Mouse (Mus musculus) embryonic facial prominence, embryonic 14.5 days (tissue): ENCODE data around the gene Apeh. TPM values are rescaled to one million over a fixed set of nuclear protein-coding genes. Genes with fewer than 3 reads are reported as not detected.
A peak's percentile ranks its signal among the peaks of the same experiment; 100 is the strongest.

ENCODE experiments used
- ATAC-seq: fragments of 200-750 bp; cut with Nextera tagmentation; 2 replicates; pipeline ENCODE4 v1.8.0; 2017; ENCODE audit warnings: low read depth, moderate number of reproducible peaks, moderate TSS enrichment
- DNase-seq: peaks from one replicate; pipeline ENCODE4 v3.0.0-alpha.2; 2015; ENCODE audit warnings: low spot score
- H3K27ac ChIP-seq: fragments of 300-500 bp; sonication (generic); replicated peaks from 2 replicates; pipeline ENCODE4 v1.5.1; 2014; ENCODE audit warnings: low read depth, mild to moderate bottlenecking, low read length, moderate library complexity
- H3K27me3 ChIP-seq: fragments of 300-500 bp; sonication (generic); replicated peaks from 2 replicates; pipeline ENCODE4 v1.6.1; 2014; ENCODE audit warnings: low read length; ENCODE audit not compliant: control insufficient read depth, insufficient read depth
- H3K36me3 ChIP-seq: fragments of 300-500 bp; sonication (generic); 2 replicates; pipeline ENCODE4 v1.6.1; 2014; ENCODE audit warnings: low read length, mixed read lengths; ENCODE audit not compliant: control insufficient read depth, insufficient read depth
- H3K4me1 ChIP-seq: fragments of 300-500 bp; sonication (generic); 2 replicates; pipeline ENCODE4 v1.6.1; 2014; ENCODE audit warnings: antibody characterized with exemption, low read length; ENCODE audit not compliant: control insufficient read depth, insufficient read depth
- H3K4me2 ChIP-seq: fragments of 300-500 bp; sonication (generic); 2 replicates; pipeline ENCODE4 v1.6.1; 2014; ENCODE audit warnings: low read depth, mild to moderate bottlenecking, low read length, moderate library complexity, mixed read lengths
- H3K4me3 ChIP-seq: fragments of 300-500 bp; sonication (generic); 2 replicates; pipeline ENCODE4 v1.5.1; 2014; ENCODE audit warnings: low read depth, mild to moderate bottlenecking, low read length
- H3K9ac ChIP-seq: fragments of 300-500 bp; sonication (generic); 2 replicates; pipeline ENCODE4 v1.6.1; 2014; ENCODE audit warnings: low read depth, mild to moderate bottlenecking, low read length, moderate library complexity, mixed read lengths
- H3K9me3 ChIP-seq: fragments of 300-500 bp; sonication (generic); 2 replicates; pipeline ENCODE4 v1.6.1; 2016; ENCODE audit warnings: low read length; ENCODE audit not compliant: control insufficient read depth
- whole genome bisulfite sequencing: fragments of 180-500 bp; shearing (Covaris S2); extraction: QIAGEN DNeasy Blood & Tissue Kit; methylation state at CpG from one replicate; pipeline ENCODE4 v1.1.7; 2014; 5-methylcytosine and 5-hydroxymethylcytosine counted together
- microRNA-seq: library from miRNA; unstranded; fragments of <30 nt; microRNA quantifications from one replicate; pipeline ENCODE4, GENCODE M21; 2016; ENCODE audit warnings: borderline number of aligned reads
- polyA plus RNA-seq: library from polyadenylated mRNA; unstranded; fragments of >200 nt; fragmentation: Nextera tagmentation; extraction: Ambion mirVana; gene quantifications from 2 replicates; pipeline ENCODE4 v1.2.1, GENCODE M21; 2014

Gene Apeh
- polyA plus RNA-seq, 1 experiment from 2014 or later: 39.9 TPM

GRCm38 (mm10) chr9:108049016-108049455 lies 45.4 kb downstream of the Apeh start, which contains the start of gene Gmppb:
Gene Gmppb (plus strand): TSS chr9:108049242.
- Histone ChIP-seq H3K4me1 (0 out of 2 replicates have a peak, but pooled peaks cover 11% of the 10 kb centered on the region), H3K9ac (peak within 1 kb of the TSS; percentile 89), H3K9me3 (no peaks in the 10 kb centered on the region), H3K4me3 (peak within 1 kb of the TSS; percentile 80), H3K4me2 (peak within 1 kb of the TSS; percentile 66), H3K36me3 (peaks cover 61% of the 10 kb centered on the region), H3K27me3 (no peaks in the 10 kb centered on the region), H3K27ac (peak within 1 kb of the TSS; percentile 86)
- ATAC-seq (peak; percentile 94), DNase-seq (peak; percentile 99)
- WGBS: 0% methylated on average over 17 of the region's 39 CpGs

- Histone ChIP-seq H3K4me1 (0 out of 2 replicates have a peak, but pooled peaks cover 11% of the 10 kb centered on the region), H3K27me3 (no peaks in the 10 kb centered on the region), H3K4me3 (peak overlapping the region; percentile 80), H3K9me3 (no peaks in the 10 kb centered on the region), H3K9ac (peak overlapping the region; percentile 62), H3K4me2 (peak overlapping the region; percentile 66), H3K36me3 (peaks cover 59% of the 10 kb centered on the region), H3K27ac (peak overlapping the region; percentile 85)
- peak; percentile 34 for ATAC-seq
- under 1% methylated on average over 19 of the region's 19 CpGs for WGBS
- DNase-seq: peak; percentile 36
Observed at GRCm38 (mm10) chr9:108048566-108048955, 45.8 kb downstream of the Apeh start.

- Histone ChIP-seq H3K4me1 (0 out of 2 replicates have a peak, but pooled peaks cover 11% of the 10 kb centered on the region), H3K4me3 (peak overlapping the region; percentile 80), H3K9ac (peak overlapping the region; percentile 62), H3K9me3 (no peaks in the 10 kb centered on the region), H3K4me2 (peak overlapping the region; percentile 66), H3K27ac (peak overlapping the region; percentile 85), H3K27me3 (no peaks in the 10 kb centered on the region), H3K36me3 (peaks cover 61% of the 10 kb centered on the region)
- ATAC-seq: no peak
- DNase-seq: no peak
- 41% methylated on average over 17 of the region's 17 CpGs for WGBS
Observed at GRCm38 (mm10) chr9:108047601-108048565, 46.5 kb downstream of the Apeh start.

GRCm38 (mm10) chr9:108046582-108046981 lies 47.8 kb downstream of the Apeh start:
- DNase-seq: no peak
- Histone ChIP-seq H3K9me3 (no peaks in the 10 kb centered on the region), H3K9ac (no peak overlapping the region), H3K4me1 (0 out of 2 replicates have a peak, but pooled peaks cover 11% of the 10 kb centered on the region), H3K4me3 (no peak overlapping the region), H3K27ac (no peak overlapping the region), H3K36me3 (peaks cover 66% of the 10 kb centered on the region), H3K4me2 (no peak overlapping the region), H3K27me3 (no peaks in the 10 kb centered on the region)
- ATAC-seq: no peak
- WGBS: 88% methylated on average over 4 of the region's 4 CpGs

- no peak for DNase-seq
- Histone ChIP-seq H3K4me2 (no peak overlapping the region), H3K9me3 (no peaks in the 10 kb centered on the region), H3K27ac (no peak overlapping the region), H3K36me3 (peaks cover 64% of the 10 kb centered on the region), H3K27me3 (no peaks in the 10 kb centered on the region), H3K4me3 (no peak overlapping the region), H3K9ac (no peak overlapping the region), H3K4me1 (0 out of 2 replicates have a peak, but pooled peaks cover 9% of the 10 kb centered on the region)
- 92% methylated on average over 8 of the region's 8 CpGs for WGBS
- ATAC-seq: no peak
Observed at GRCm38 (mm10) chr9:108044751-108045492, 49.5 kb downstream of the Apeh start.

Small RNA genes lying within 50 kb of the gene (microRNA-seq; reads per million reads assigned to microRNA genes)
- gene Gm47303: not detected
- gene Mir7088: not detected

Other genes with a start within 250 kb of the Apeh start
- 52.2 and 61.0 TPM in 2 replicates for gene Rbm6, start 221.4 kb downstream of the Apeh start, polyA plus RNA-seq
- gene Mon1a, start 206.5 kb downstream of the Apeh start, polyA plus RNA-seq: 11.4 and 11.8 TPM in 2 replicates
- gene Mst1r, start 187.7 kb downstream of the Apeh start, polyA plus RNA-seq: 2.8 and 3.1 TPM in 2 replicates
- gene Actl11, start 166.1 kb downstream of the Apeh start, polyA plus RNA-seq: not detected in 2 replicates
- gene Camkv, start 158.9 kb downstream of the Apeh start, polyA plus RNA-seq: 2.2 and 2.6 TPM in 2 replicates
- 15.5 and 23.4 TPM in 2 replicates for gene Traip, start 144.5 kb downstream of the Apeh start, polyA plus RNA-seq
- gene Uba7, start 119.1 kb downstream of the Apeh start, polyA plus RNA-seq: 25.5 and 28.1 TPM in 2 replicates
- gene Gm20661, start 111.5 kb downstream of the Apeh start, polyA plus RNA-seq: 5.9 and 6.9 TPM in 2 replicates
- 77.7 and 84.8 TPM in 2 replicates for gene Inka1, start 108.7 kb downstream of the Apeh start, polyA plus RNA-seq
- 8.6 and 12.5 TPM in 2 replicates for gene Cdhr4, start 102.1 kb downstream of the Apeh start, polyA plus RNA-seq
- gene Gm20662, start 98.3 kb downstream of the Apeh start, polyA plus RNA-seq: 0.56 TPM in 1 of 2 replicates, not detected in the other
- 29.0 and 31.5 TPM in 2 replicates for gene Ip6k1, start 92.1 kb downstream of the Apeh start, polyA plus RNA-seq
- 36.6 and 37.0 TPM in 2 replicates for gene Gmppb, start 45.4 kb downstream of the Apeh start, polyA plus RNA-seq
- gene Amigo3, start 41.4 kb downstream of the Apeh start, polyA plus RNA-seq: 4.1 and 4.6 TPM in 2 replicates
- 0.89 and 1.5 TPM in 2 replicates for gene Mst1, start 14.2 kb downstream of the Apeh start, polyA plus RNA-seq
- gene Rnf123, start 11.3 kb downstream of the Apeh start, polyA plus RNA-seq: 22.9 and 30.2 TPM in 2 replicates
- gene Bsn, start 95.8 kb upstream of the Apeh start, polyA plus RNA-seq: 1.1 TPM in 2 replicates
- gene Dag1, start 169.4 kb upstream of the Apeh start, polyA plus RNA-seq: 101 and 107 TPM in 2 replicates
- gene Nicn1, start 195.8 kb upstream of the Apeh start, polyA plus RNA-seq: 38.6 and 38.9 TPM in 2 replicates
- 6.1 and 6.2 TPM in 2 replicates for gene Amt, start 202.2 kb upstream of the Apeh start, polyA plus RNA-seq
- 326 and 351 TPM in 2 replicates for gene Rhoa, start 211.5 kb upstream of the Apeh start, polyA plus RNA-seq
- 38.2 and 47.8 TPM in 2 replicates for gene Tcta, start 211.6 kb upstream of the Apeh start, polyA plus RNA-seq
- 671 and 689 TPM in 2 replicates for gene Gpx1, start 244.3 kb upstream of the Apeh start, polyA plus RNA-seq